Mouse (Mus musculus): ENCODE results near the gene Sema6d.

Gene Sema6d

GRCm38 (mm10) chr2:124532906-124533305 lies 443.1 kb downstream of the Sema6d start:
- no peak for DNase-seq (ENCODE audit: extremely low spot score, low read depth, low spot score)

GRCm38 (mm10) chr2:124533602-124534001 lies 443.8 kb downstream of the Sema6d start:
- DNase-seq (ENCODE audit: extremely low spot score, low read depth, low spot score): no peak

GRCm38 (mm10) chr2:124550315-124550714 lies 460.5 kb downstream of the Sema6d start:
- no peak for DNase-seq (ENCODE audit: extremely low spot score, low read depth, low spot score)

GRCm38 (mm10) chr2:124554751-124555415 lies 465.1 kb downstream of the Sema6d start:
- DNase-seq (ENCODE audit: extremely low spot score, low read depth, low spot score): no peak

- no peak for DNase-seq (ENCODE audit: extremely low spot score, low read depth, low spot score)
These were observed 467.2 kb downstream of the Sema6d start for GRCm38 (mm10) chr2:124556861-124557499.

- no peak for DNase-seq (ENCODE audit: extremely low spot score, low read depth, low spot score)
These were observed 468.3 kb downstream of the Sema6d start for GRCm38 (mm10) chr2:124558021-124558420.

GRCm38 (mm10) chr2:124561668-124562067 lies 471.9 kb downstream of the Sema6d start:
- DNase-seq (ENCODE audit: extremely low spot score, low read depth, low spot score): no peak

- no peak for DNase-seq (ENCODE audit: extremely low spot score, low read depth, low spot score)
These were observed 472.3 kb downstream of the Sema6d start for GRCm38 (mm10) chr2:124562091-124562490.

DNA sequence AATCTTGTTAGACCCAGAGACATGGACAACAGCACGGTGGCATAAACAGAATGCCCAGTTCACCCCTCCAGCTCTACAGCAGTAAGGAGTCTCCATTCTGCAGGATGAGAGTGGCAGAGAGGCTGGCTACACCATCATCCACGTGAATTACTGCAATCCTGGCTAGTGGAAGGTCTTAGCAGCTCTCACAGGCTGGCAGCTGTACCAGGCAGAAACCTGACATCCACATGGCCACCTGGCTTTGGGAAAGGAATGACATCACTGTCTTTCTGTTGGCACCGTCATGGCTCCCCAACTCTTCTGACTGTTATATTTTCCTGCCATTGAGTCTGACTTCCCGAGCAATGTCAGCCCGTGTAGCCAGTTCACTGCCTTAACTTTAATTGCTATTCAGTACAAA lies 474.0 kb downstream of the Sema6d start:
- no peak for DNase-seq (ENCODE audit: extremely low spot score, low read depth, low spot score)

- DNase-seq (ENCODE audit: extremely low spot score, low read depth, low spot score): no peak
These were observed 484.0 kb downstream of the Sema6d start for GRCm38 (mm10) chr2:124573734-124574133.

- no peak for DNase-seq (ENCODE audit: extremely low spot score, low read depth, low spot score)
These were observed 486.3 kb downstream of the Sema6d start for GRCm38 (mm10) chr2:124576053-124576452.

DNA sequence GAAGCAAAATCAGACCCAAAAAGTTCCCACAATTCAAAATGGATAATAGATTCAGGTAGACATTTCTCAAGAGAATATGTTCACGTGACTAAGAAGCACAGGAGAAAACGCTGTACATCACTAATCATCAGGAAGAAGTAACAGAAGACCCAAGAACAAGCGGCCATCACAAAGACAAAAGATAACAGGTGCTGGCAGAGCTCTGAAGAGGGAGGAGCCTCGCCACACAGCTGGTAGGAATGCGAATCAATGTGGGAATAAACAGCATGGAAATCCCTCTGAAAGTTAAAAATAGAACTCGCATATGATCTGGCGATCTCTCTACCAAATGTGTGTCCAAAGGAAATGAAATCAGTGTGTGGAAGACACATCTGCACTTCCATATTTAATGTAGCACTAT lies 493.8 kb downstream of the Sema6d start:
- no peak for DNase-seq (ENCODE audit: extremely low spot score, low read depth, low spot score)

DNA sequence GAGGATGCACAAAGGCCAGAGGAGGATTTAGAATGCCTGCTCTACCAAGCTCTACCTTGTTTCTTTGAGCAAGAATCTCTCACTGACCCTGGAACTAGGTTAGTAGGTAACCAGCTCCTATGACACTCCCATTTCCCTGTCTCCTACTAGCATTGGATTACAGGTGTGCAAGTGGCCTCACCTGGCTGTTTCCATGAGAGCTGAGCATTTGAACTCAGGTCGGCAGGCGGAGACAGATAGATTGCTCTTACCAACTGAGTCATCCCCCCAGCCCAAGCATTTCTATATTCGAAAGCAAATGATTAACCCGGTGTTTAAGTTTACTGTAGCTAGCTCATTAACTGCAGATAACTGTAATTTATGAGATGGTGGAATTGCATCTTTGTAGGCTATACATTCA lies 503.0 kb downstream of the Sema6d start:
- no peak for DNase-seq (ENCODE audit: extremely low spot score, low read depth, low spot score)

- DNase-seq (ENCODE audit: extremely low spot score, low read depth, low spot score): no peak
These were observed 509.2 kb downstream of the Sema6d start for GRCm38 (mm10) chr2:124599014-124599413.

DNA sequence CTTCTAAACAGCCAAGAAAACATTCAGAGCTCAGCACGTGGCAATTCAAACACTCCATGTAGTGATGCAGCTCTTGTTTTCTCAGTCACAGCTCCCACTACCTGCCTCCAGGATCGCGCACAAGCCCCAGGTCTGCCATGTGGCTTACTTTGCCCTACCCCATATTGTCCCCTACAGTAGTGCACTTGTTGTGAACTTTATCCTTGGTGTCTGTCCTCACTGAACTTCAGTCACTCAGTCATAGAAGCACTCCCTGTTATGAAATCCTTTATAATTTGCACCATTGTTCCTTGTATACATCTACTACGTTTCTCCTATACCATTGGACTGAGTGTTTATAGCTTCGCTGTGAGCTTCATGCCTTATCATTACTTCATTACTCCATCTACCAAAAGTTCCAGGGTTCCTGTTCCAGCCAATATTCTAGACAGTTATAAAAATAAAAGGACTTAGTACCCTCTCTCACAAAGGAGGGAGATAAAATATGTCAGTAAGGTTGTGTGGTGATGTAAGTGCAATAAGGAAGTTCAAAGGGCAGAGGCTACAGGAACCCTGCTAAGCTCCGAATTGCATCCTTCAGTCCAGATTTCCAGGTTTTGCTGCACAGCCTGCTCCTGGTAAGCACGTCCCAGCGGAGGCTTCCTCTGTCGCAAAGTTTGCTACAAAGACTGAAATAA lies 512.1 kb downstream of the Sema6d start:
- DNase-seq (ENCODE audit: extremely low spot score, low read depth, low spot score): no peak

- DNase-seq (ENCODE audit: extremely low spot score, low read depth, low spot score): no peak
These were observed 512.7 kb downstream of the Sema6d start for GRCm38 (mm10) chr2:124602379-124602913.

GRCm38 (mm10) chr2:124605341-124605740 lies 515.6 kb downstream of the Sema6d start:
- no peak for DNase-seq (ENCODE audit: extremely low spot score, low read depth, low spot score)

DNA sequence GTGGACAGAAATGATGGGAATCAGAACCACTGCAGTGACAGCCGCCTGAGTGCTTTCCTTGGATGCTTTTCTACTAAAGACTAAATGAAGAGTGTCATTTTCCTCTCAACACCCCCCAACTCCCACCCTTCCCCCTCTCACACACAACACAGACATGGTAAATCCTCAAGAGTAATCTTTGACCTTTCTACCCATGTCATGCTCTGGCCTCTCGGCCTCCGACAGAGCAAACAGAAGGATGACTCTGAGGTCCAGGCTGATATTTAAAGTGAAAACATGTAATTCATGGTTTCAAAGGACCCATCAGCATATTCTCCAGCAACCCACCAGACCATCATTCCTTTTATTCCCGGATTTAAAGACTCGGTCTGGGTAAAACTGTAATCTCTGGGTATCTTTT lies 518.2 kb downstream of the Sema6d start:
- no peak for DNase-seq (ENCODE audit: extremely low spot score, low read depth, low spot score)

- no peak for DNase-seq (ENCODE audit: extremely low spot score, low read depth, low spot score)
These were observed 518.8 kb downstream of the Sema6d start for GRCm38 (mm10) chr2:124608546-124608945.

GRCm38 (mm10) chr2:124609014-124609413 lies 519.2 kb downstream of the Sema6d start:
- no peak for DNase-seq (ENCODE audit: extremely low spot score, low read depth, low spot score)

- DNase-seq (ENCODE audit: extremely low spot score, low read depth, low spot score): peak; percentile 33
These were observed 520.2 kb downstream of the Sema6d start for GRCm38 (mm10) chr2:124609711-124610585.
